Mouse (Mus musculus) myocyte (in vitro differentiated cells): ENCODE data around the gene Myo1g. TPM values are rescaled to one million over a fixed set of nuclear protein-coding genes. Genes with fewer than 3 reads are reported as not detected.
A peak's percentile ranks its signal among the peaks of the same experiment; 100 is the strongest.

Source experiments
- H3K27me3 ChIP-seq: one replicate; pipeline ENCODE4 v1.6.1; 2011; ENCODE audit not compliant: control insufficient read depth, insufficient read depth, insufficient read length
- H3K36me3 ChIP-seq: one replicate; pipeline ENCODE4 v1.6.1; 2011; ENCODE audit not compliant: control insufficient read depth, insufficient read depth
- H3K4me2 ChIP-seq: one replicate; pipeline ENCODE4 v1.6.1; 2011; ENCODE audit warnings: low read depth, control low read depth
- H3K4me3 ChIP-seq: one replicate; pipeline ENCODE4 v1.5.1; 2011; ENCODE audit warnings: mild to moderate bottlenecking, control low read depth, moderate library complexity
- H3K79me2 ChIP-seq: one replicate; pipeline ENCODE4 v1.6.1; 2011; ENCODE audit not compliant: control insufficient read depth, insufficient read depth
- H3ac ChIP-seq: one replicate; pipeline ENCODE4 v1.6.1; 2011; ENCODE audit not compliant: control insufficient read depth, insufficient read length
- CEBPB ChIP-seq: IDR thresholded peaks from 2 replicates; pipeline ENCODE4 v1.6.1; 2011; ENCODE audit warnings: mild to moderate bottlenecking, moderate library complexity; ENCODE audit not compliant: poor library complexity, insufficient read depth, severe bottlenecking
- E2F4 ChIP-seq: IDR thresholded peaks from one replicate; pipeline ENCODE4 v1.6.1; 2011; ENCODE audit warnings: mild to moderate bottlenecking, control low read depth, moderate library complexity; ENCODE audit not compliant: insufficient read depth
- MAX ChIP-seq: IDR thresholded peaks from one replicate; pipeline ENCODE4 v1.6.1; 2011; ENCODE audit warnings: low read depth, mild to moderate bottlenecking, control low read depth
- MYOD1 ChIP-seq, 3 experiments: IDR thresholded peaks; one replicate each; pipeline ENCODE4 v1.6.1; 2011; ENCODE audit warnings: control low read depth in 2 of 3, low read depth in 2 of 3, mild to moderate bottlenecking in 2 of 3, moderate library complexity in 1 of 3; ENCODE audit not compliant: insufficient read length in 2 of 3, control insufficient read depth in 1 of 3
- MYOG ChIP-seq, 3 experiments: IDR thresholded peaks; one replicate each; pipeline ENCODE4 v1.6.1; 2011; ENCODE audit warnings: control low read depth in 2 of 3, low read depth in 2 of 3, mild to moderate bottlenecking in 2 of 3; ENCODE audit not compliant: insufficient read length in 2 of 3, control insufficient read depth in 1 of 3, insufficient read depth in 1 of 3
- POLR2A ChIP-seq: IDR thresholded peaks from one replicate; pipeline ENCODE4 v1.6.1; 2011; ENCODE audit warnings: low read depth, mild to moderate bottlenecking, control low read depth, moderate library complexity; ENCODE audit not compliant: insufficient read length
- POLR2AphosphoS2 ChIP-seq: IDR thresholded peaks from one replicate; pipeline ENCODE4 v1.6.1; 2011; ENCODE audit warnings: low read depth, control low read depth; ENCODE audit not compliant: insufficient read length
- REST ChIP-seq: IDR thresholded peaks from one replicate; pipeline ENCODE4 v1.6.1; 2011; ENCODE audit warnings: mild to moderate bottlenecking, control low read depth, moderate library complexity; ENCODE audit not compliant: insufficient read depth, insufficient read length
- SRF ChIP-seq: IDR thresholded peaks from one replicate; pipeline ENCODE4 v1.6.1; 2011; ENCODE audit warnings: low read depth; ENCODE audit not compliant: control insufficient read depth, insufficient read length
- TCF12 ChIP-seq: IDR thresholded peaks from one replicate; pipeline ENCODE4 v1.6.1; 2011; ENCODE audit warnings: mild to moderate bottlenecking, control low read depth; ENCODE audit not compliant: poor library complexity, insufficient read depth, severe bottlenecking
- TCF3 ChIP-seq: IDR thresholded peaks from one replicate; pipeline ENCODE4 v1.6.1; 2011; ENCODE audit warnings: low read depth, control low read depth; ENCODE audit not compliant: insufficient read length
- USF1 ChIP-seq: IDR thresholded peaks from one replicate; pipeline ENCODE4 v1.6.1; 2011; ENCODE audit warnings: low read depth, mild to moderate bottlenecking, control low read depth, moderate library complexity
- polyA plus RNA-seq: library from polyadenylated mRNA; unstranded; fragments of >200 nt; fragmentation: generic; extraction: Trizol; gene quantifications from one replicate; pipeline ENCODE4 v1.2.1, GENCODE M21; 2012; ENCODE audit warnings: missing spikeins

Gene Myo1g
- polyA plus RNA-seq, 1 experiment: 0.04 TPM

DNA sequence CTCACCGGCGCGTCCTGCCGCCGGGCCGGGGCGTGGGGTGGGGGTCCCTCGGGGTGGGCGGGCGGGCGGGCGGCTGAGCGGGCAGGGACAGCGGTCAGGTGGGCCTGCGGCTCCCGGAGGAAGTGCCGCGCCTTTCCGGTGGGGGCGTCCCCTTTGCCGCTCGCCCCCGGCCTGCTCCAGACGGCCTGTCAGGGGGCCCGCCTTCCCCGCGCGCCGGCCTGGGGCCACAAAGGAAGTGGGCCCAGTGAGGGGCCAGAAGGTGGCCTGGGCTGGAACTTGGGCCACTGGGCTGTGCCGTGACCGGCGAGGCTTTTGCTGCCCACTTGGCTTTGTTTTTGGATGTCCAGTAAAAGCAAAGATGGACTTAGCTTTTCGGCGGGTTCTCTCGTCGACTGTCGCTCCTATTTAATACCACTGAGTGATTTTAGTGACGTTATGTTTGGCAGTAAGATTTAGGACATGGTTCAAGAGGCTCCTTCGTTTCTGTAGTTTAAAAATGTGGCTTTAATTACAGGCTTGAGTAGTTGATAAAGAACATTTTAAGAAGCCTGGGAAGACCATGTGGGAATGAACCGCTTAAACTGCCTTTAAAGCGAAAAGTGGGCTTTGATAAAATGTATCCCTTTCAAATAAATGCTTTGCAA is 26.4 kb upstream of the Myo1g start:
- Histone ChIP-seq H3K4me3 (peak overlapping the region; percentile 61), H3K4me2 (peak overlapping the region; percentile 91), H3K79me2 (peaks cover 53% of the 10 kb centered on the region), H3ac (peak overlapping the region; percentile 63), H3K36me3 (no peaks in the 10 kb centered on the region), H3K27me3 (no peaks in the 10 kb centered on the region)
- TF ChIP-seq POLR2AphosphoS2 (peak; percentile 7), MYOG (IDR thresholded peaks at IDR 0.05; ENCODE audit: control insufficient read depth in 1 of 3, insufficient read depth in 1 of 3, insufficient read length in 2 of 3, low read depth in 2 of 3) (no peak), E2F4 (no peak), TCF12 (no peak), MYOD1 (IDR thresholded peaks at IDR 0.05; ENCODE audit: control insufficient read depth in 1 of 3, insufficient read length in 2 of 3, low read depth in 2 of 3) (no peak), REST (no peak), TCF3 (no peak), MAX (no peak), USF1 (no peak), SRF (no peak), POLR2A (peak; percentile 9), CEBPB (no peak)

- Histone ChIP-seq H3K36me3 (no peaks in the 10 kb centered on the region), H3K79me2 (peaks cover 45% of the 10 kb centered on the region), H3K4me2 (peak within 1 kb of the TSS; percentile 91), H3ac (peak within 1 kb of the TSS; percentile 63), H3K27me3 (no peaks in the 10 kb centered on the region), H3K4me3 (peak within 1 kb of the TSS; percentile 61)
- TF ChIP-seq POLR2AphosphoS2: peak; percentile 61
- no peak for TF ChIP-seq SRF
- no peak for TF ChIP-seq TCF3
- TF ChIP-seq POLR2A: peak; percentile 79
- peak; percentile 92 for TF ChIP-seq E2F4
- peak; percentile 59 for TF ChIP-seq USF1
- no peak for TF ChIP-seq CEBPB
Observed at GRCm38 (mm10) chr11:6546205-6547013, 25.6 kb upstream of the Myo1g start, which contains the start of gene Ccm2. Gene Ccm2, plus strand, starts transcription at chr11:6546887.

DNA sequence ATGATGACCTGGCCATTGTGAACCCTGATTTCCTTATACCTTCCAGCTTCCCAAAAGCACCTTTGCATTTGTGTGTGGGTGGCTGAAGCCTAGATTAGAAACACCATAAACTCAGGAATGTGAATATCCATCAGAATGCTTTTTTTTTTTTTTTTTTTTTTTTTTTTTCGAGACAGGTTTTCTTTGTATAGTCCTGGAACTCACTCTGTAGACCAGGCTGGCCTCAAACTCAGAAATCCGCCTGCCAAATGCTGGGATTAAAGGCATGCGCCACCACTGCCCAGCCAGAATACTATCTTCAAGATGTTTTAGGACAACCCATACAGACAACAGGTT is 25.1 kb upstream of the Myo1g start:
- no peaks in the 10 kb centered on the region for H3K27me3 ChIP-seq
- peak overlapping the region; percentile 61 for H3K4me3 ChIP-seq
- H3K4me2 ChIP-seq: peak overlapping the region; percentile 89
- peak overlapping the region; percentile 63 for H3ac ChIP-seq
- TF ChIP-seq MAX (no peak), TCF12 (no peak), MYOD1 (IDR thresholded peaks at IDR 0.05; ENCODE audit: control insufficient read depth in 1 of 3, insufficient read length in 2 of 3, low read depth in 2 of 3) (no peak), CEBPB (no peak), USF1 (no peak), POLR2AphosphoS2 (no peak), POLR2A (no peak), SRF (no peak), TCF3 (no peak), MYOG (IDR thresholded peaks at IDR 0.05; ENCODE audit: control insufficient read depth in 1 of 3, insufficient read depth in 1 of 3, insufficient read length in 2 of 3, low read depth in 2 of 3) (no peak), REST (no peak), E2F4 (no peak)
- H3K36me3 ChIP-seq: no peaks in the 10 kb centered on the region
- peaks cover 39% of the 10 kb centered on the region for H3K79me2 ChIP-seq

DNA sequence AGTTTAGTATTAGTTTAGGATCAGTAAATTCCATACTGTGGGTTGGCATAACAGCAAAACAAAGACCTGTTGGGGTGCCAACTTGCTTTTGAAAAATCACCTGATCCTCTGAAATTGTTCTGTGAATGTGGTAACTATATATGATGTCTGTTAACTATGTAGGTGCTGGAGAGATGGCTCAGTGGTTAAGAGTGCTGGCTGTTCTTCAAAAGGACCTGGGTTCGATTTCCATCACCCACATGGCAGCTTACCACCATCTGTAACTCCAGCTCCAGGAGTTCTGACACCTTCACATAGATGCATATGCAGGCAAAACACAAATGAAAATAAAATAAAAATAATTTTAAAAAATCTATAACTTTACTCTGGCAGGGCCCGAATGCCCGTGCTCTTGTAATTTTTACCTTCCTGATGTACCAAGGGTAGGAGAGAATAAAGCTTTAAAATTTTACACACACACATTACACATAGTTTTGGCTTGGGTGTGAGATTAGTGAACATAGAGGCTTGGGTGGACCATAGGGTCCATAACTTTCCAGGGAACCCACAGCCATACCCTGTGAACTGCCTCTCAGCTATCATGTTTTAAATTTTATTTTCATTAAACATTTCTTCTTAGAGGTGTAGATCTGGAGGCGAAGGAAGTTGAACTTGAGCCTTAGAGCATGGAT is 24.6 kb upstream of the Myo1g start:
- peak overlapping the region; percentile 61 for H3K4me3 ChIP-seq

More for the DNA sequence above, 24.6 kb upstream of the Myo1g start:
- H3K79me2 ChIP-seq: peaks cover 34% of the 10 kb centered on the region
- no peaks in the 10 kb centered on the region for H3K36me3 ChIP-seq
- TF ChIP-seq SRF (no peak), POLR2A (no peak), MYOD1 (IDR thresholded peaks at IDR 0.05; ENCODE audit: control insufficient read depth in 1 of 3, insufficient read length in 2 of 3, low read depth in 2 of 3) (no peak), CEBPB (no peak)
- no peaks in the 10 kb centered on the region for H3K27me3 ChIP-seq
- H3K4me2 ChIP-seq: peak overlapping the region; percentile 89
- no peak overlapping the region for H3ac ChIP-seq
